Mouse (Mus musculus): ENCODE data around the gene 1700008O03Rik.

DNA sequence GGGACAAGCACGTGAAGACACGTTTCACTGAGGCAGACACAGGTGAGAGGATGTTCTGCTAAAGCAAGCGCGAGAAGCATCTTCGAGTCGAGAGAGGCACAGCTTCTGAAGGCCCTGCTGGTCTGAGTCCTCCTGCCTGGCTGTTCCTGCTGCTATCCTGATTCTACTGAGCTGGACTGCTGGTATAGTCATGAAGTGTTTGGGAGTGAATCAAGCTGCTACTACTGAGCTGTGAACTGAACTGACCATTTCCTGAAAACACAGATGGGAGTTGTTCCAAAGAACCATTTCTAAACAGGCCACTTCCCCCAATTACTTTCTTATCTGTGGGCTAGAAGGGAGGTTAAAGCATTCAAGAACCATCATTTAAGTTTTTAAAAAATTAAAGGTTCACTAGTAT is 27.7 kb upstream of the 1700008O03Rik start:
- TF ChIP-seq POLR2A (IDR thresholded peaks at IDR 0.05; ENCODE audit: control insufficient read depth, low read depth, low read length) (no peak), CTCF (IDR thresholded peaks at IDR 0.05; ENCODE audit: control insufficient read depth, insufficient read depth, insufficient replicate concordance, low read depth, low read length) (no peak)
